Mouse (Mus musculus): ENCODE measurements around the gene Fam184b. TPM values are rescaled to one million over a fixed set of nuclear protein-coding genes. Genes with fewer than 3 reads are reported as not detected.
"Not testable (repeated sequence)": the region's sequence is repeated elsewhere in the genome, so short reads cannot be mapped to it uniquely, and the experiment has no call there.

Gene Fam184b
- polyA plus RNA-seq, 1 experiment from 2014 or later: not detected

DNA sequence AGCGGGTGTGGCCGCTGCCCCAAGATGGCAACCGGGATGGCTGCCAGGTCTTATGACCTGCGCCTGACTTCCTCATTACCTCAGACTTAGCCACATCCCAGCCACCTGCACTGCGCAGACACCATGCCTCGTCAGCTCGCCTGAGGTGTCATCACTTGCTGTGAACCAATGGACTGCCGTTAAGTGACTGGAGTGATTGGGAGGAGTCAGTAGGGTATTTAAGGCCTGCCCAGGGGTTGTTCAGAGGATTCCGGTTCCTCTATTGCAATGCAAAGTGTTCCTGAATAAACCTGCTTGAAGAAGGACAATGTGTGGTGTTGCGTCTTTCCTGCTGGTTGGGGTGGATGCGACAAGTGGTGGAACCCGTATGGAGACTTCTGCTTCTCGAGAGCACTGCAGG is 19.0 kb upstream of the Fam184b start:
- 93% methylated on average over 13 of the region's 13 CpGs for WGBS (ENCODE audit: missing documents)
- not testable (repeated sequence) for H3K36me3 ChIP-seq (ENCODE audit: inconsistent target); H3K27ac ChIP-seq; H3K79me2 ChIP-seq (ENCODE audit: inconsistent target); H3K4me3 ChIP-seq (ENCODE audit: inconsistent target)

DNA sequence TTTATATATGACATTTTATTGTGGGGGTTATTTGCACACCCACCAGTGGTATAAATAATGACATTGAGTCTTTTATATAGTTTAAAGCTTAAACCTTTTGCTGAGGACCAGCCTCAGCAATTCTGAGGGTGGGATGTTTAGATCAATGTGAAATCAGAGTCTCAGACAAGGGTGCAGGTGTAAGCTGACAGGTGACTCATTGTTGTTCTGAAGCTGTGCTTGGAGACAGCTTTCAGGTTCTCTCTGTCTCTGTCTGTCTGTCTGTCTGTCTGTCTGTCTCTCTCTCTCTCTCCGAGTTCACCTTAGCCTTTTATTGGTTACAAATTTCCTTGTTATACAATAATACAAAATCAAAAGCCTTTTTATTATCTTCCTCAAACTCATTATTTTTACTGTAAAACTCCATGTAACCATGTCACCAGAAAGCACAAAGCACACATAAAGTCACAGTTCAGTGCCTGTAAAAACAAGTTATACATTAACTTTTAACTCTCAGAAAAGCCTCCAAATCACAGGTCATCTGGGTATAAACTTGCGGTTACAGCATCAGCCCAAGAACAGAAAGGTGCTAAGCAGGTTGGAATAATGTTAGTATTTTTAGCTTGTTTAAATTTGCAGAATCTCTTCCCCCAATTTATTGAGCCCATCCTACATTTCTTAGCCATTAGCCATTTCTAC is 11.8 kb upstream of the Fam184b start:
- 100% methylated on average over 2 of the region's 2 CpGs for WGBS (ENCODE audit: missing documents)
- Histone ChIP-seq H3K36me3 (ENCODE audit: inconsistent target) (no peaks in the 10 kb centered on the region), H3K4me3 (ENCODE audit: inconsistent target) (no peak overlapping the region), H3K79me2 (ENCODE audit: inconsistent target) (no peaks in the 10 kb centered on the region), H3K27ac (no peak overlapping the region)

DNA sequence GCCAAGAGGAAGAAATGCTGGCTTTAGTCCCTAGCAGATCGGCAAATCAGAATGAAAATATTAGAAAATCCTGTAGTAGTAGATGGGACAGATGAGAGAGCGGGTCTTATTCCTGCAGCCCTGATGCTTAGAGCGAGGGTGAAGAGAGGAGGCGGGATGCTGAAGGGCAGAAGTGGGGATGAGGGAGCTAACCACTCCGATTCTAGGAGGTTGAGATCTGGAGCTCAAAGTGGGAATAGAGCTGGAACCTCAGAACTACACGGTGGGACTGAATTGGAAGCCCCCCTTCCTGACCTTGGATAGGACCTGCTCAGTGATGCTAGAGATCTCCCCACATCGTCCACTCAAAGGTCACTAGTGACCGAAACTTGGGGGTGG is 290 bp upstream of the Fam184b start:
- WGBS (ENCODE audit: missing documents): 4% methylated on average over 8 of the region's 8 CpGs
- Histone ChIP-seq H3K36me3 (ENCODE audit: inconsistent target) (no peaks in the 10 kb centered on the region), H3K79me2 (ENCODE audit: inconsistent target) (no peaks in the 10 kb centered on the region), H3K27ac (no peak overlapping the region), H3K4me3 (ENCODE audit: inconsistent target) (no peak overlapping the region)

DNA sequence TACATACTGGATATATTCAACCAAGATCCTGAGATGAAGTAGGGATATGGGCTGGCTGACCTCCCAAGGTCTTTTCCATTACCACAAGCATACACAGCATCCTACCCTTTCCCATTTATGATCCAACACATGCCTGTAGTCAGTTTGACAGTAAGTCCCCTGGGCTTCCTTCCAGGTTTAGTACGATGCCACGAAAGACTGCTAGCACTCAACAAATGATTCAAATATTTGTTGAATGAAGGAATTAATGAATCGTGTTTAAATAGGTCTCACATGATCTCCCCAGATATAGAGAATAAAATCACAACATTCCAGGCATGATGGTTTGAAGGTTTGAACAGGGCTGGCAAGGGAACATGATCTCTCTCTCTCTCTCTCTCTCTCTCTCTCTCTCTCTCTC is 1.0 kb downstream of the Fam184b start:
- H3K27ac ChIP-seq: no peak overlapping the region
- no peaks in the 10 kb centered on the region for H3K36me3 ChIP-seq (ENCODE audit: inconsistent target)
- H3K4me3 ChIP-seq (ENCODE audit: inconsistent target): no peak overlapping the region
- H3K79me2 ChIP-seq (ENCODE audit: inconsistent target): no peaks in the 10 kb centered on the region
- 81% methylated on average over 3 of the region's 3 CpGs for WGBS (ENCODE audit: missing documents)

DNA sequence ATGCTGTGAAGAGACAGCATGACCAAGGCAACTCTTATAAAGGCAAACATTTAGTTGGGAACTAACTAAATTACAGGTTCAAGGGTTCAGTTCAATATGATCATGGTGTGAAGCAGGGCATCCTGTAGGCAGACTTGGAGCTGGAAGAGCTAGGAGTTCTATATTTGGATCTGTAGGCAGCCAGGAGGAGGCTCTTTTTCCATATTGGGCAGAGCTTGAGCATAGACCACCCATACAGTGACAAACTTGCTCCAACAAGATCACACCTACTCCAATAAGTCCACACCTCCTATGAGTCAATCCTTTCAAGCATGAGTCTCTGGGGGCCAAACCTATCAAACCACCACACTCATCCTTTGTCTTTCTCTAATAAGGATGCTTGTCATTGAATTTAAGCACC is 9.9 kb downstream of the Fam184b start:
- H3K4me3 ChIP-seq (ENCODE audit: inconsistent target): no peak overlapping the region
- no peak overlapping the region for H3K27ac ChIP-seq
- H3K36me3 ChIP-seq (ENCODE audit: inconsistent target): no peaks in the 10 kb centered on the region
- no peaks in the 10 kb centered on the region for H3K79me2 ChIP-seq (ENCODE audit: inconsistent target)

DNA sequence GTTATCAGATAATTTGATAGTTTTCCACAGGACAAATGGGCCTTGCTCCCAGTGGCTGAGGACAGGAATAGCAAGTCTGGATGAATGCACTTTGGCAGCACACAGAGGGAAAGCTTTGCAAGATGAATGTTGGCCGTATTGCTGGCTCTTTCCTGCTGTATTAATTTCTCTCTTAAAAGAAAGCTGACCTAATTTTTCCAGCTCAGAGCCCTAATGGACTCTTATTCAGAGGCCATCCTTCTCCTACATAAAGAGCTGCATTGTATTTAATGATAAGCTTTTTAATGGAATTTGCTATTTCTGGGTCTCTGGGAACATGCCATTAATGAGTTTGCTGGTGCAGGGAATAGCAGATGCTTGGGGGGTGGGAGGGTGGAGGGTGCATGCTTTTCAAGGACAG is 11.6 kb downstream of the Fam184b start:
- Histone ChIP-seq H3K79me2 (ENCODE audit: inconsistent target) (no peaks in the 10 kb centered on the region), H3K27ac (no peak overlapping the region), H3K4me3 (ENCODE audit: inconsistent target) (no peak overlapping the region), H3K36me3 (ENCODE audit: inconsistent target) (no peaks in the 10 kb centered on the region)
- 94% methylated on average over 1 of the region's 1 CpGs for whole genome bisulfite sequencing (ENCODE audit: missing documents)

DNA sequence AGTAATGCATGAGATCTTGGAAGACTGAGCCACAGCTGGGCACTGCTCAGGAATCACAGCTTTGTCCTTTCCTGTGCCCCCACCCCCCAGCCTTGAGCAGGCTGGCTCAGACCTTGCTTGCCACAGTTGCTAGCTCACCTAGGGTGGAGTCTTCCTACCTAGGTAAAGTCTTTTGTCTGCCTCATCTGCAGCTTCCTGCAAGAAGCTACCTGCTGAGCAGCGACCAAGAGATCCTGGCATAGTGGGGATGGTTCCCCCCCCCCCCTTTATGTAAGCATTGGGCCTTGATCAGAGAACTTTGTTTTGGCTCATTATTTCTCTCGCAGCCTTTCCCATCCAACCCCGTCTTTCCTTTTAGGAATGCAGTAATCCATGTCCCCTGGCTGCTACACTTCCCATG is 17.9 kb downstream of the Fam184b start:
- Histone ChIP-seq H3K79me2 (ENCODE audit: inconsistent target) (no peaks in the 10 kb centered on the region), H3K27ac (no peak overlapping the region), H3K4me3 (ENCODE audit: inconsistent target) (no peak overlapping the region), H3K36me3 (ENCODE audit: inconsistent target) (no peaks in the 10 kb centered on the region)
- WGBS (ENCODE audit: missing documents): 78% methylated on average over 3 of the region's 3 CpGs

DNA sequence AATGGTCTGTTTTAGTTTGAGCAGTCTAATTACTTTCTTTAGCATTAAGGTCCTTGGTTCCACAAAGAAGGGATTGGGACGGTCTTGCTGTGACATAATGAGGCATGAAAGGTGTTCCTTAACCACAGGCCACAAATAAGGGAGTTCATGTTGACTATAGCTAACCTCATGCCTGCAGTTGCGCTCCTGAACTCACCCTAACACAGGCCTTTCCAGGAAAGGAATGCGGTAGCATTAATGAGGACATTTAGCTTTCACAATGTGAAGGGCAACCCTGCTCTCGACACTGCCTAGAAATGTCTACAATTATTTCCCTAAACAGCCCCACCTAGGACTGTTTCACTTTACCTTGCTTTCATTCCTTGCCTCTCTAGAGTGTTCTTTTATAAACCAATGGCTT is 40.4 kb downstream of the Fam184b start:
- H3K4me3 ChIP-seq (ENCODE audit: inconsistent target): no peak overlapping the region
- 88% methylated on average over 4 of the region's 4 CpGs for WGBS (ENCODE audit: missing documents)
- H3K27ac ChIP-seq: no peak overlapping the region
- H3K79me2 ChIP-seq (ENCODE audit: inconsistent target): no peaks in the 10 kb centered on the region
- no peaks in the 10 kb centered on the region for H3K36me3 ChIP-seq (ENCODE audit: inconsistent target)

DNA sequence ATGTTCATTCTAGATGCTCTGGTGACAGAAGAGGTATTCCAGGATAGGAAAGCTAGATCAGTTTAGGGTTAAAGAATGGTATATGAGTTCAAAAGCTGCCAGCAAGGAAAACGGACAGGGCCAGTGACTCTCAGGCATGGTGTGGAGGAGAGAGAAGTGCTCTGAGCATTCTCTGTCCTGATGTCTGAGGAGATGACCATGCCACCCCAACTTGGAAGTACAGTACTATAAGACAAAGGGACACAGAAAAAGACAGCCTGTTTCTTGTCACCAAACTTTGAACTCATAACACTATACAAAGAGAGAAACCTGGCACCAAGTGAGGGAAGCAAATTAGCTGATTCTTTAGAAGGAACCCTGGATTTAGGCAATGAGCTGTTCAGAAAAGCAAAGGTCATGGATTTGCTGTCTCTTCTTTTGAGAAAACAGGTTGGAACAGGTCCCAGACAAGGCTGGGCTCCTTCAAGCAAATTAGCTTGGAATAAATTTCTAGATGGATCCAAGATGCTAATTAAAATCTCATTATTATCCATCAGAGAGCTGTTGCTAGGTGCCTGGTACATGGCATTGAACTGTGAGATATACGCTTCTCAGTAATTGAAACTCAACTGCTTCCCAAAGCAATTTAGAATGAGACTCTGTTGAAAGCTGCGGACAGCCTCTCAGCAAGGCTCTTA is 43.9 kb downstream of the Fam184b start:
- H3K4me3 ChIP-seq (ENCODE audit: inconsistent target): no peak overlapping the region
- H3K27ac ChIP-seq: no peak overlapping the region
- H3K36me3 ChIP-seq (ENCODE audit: inconsistent target): no peaks in the 10 kb centered on the region
- 88% methylated on average over 3 of the region's 3 CpGs for WGBS (ENCODE audit: missing documents)
- H3K79me2 ChIP-seq (ENCODE audit: inconsistent target): no peaks in the 10 kb centered on the region

DNA sequence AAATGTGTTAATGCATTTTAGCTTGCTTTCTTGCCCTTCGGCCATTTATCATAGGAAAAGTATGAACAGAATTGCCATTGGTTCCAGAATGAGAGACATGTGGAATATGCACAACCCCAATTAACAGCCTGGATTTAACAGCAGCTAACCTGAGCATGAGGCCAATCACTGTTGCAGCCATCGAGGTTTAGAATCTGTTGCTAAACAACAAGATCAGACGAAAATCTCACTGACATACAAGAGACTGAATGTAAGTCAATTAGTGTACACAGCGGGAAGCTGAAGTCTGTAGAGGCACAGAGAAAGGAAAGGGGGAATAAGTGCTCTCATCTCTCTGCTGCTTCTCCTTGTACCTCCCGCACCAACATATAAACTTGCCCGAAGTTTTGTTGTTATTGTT is 46.1 kb downstream of the Fam184b start:
- Histone ChIP-seq H3K36me3 (ENCODE audit: inconsistent target) (no peaks in the 10 kb centered on the region), H3K79me2 (ENCODE audit: inconsistent target) (no peaks in the 10 kb centered on the region), H3K27ac (no peak overlapping the region), H3K4me3 (ENCODE audit: inconsistent target) (no peak overlapping the region)
- 95% methylated on average over 6 of the region's 6 CpGs for WGBS (ENCODE audit: missing documents)

DNA sequence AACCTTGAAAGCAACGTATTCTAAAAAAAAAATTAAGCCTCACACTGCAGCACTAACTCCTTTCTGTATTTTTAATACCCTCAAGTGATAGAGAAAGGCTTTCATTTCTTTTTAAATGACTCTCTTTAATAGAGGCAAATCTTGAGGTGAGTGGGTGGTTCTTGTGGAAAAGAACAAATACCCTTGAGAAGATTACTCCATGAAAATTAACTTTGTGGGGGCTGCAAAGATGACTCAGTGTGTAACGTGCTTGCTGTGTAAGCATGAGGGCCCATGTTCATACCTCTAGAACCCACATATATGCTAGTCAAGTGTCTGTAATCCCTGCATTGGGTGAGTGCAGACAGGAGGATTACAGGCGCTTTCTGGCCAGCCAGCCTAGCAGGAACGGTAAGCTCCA is 49.3 kb downstream of the Fam184b start:
- 98% methylated on average over 4 of the region's 4 CpGs for WGBS (ENCODE audit: missing documents)
- H3K36me3 ChIP-seq (ENCODE audit: inconsistent target): no peaks in the 10 kb centered on the region
- H3K4me3 ChIP-seq (ENCODE audit: inconsistent target): no peak overlapping the region
- H3K27ac ChIP-seq: no peak overlapping the region
- no peaks in the 10 kb centered on the region for H3K79me2 ChIP-seq (ENCODE audit: inconsistent target)

DNA sequence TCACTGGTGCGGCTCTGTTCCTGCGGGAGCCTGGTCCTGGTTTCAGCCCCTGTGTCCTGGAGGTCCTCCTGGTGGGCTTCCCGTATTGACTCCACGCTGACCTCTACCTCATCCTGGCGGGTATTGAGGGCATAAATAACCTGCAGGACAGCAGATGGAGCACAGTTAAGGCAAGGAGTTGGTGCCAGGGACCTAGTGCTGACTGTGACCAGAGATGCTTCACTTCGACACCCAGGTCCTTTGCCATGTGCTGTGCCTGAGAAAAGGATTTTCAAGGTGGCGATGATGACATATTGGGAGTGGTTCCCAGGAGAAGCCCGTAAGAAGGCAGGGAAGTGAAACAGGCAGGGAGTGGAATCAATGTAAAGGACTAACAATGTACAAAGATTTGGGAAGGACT is 54.8 kb downstream of the Fam184b start:
- 91% methylated on average over 8 of the region's 8 CpGs for WGBS (ENCODE audit: missing documents)
- no peak overlapping the region for H3K27ac ChIP-seq
- no peaks in the 10 kb centered on the region for H3K36me3 ChIP-seq (ENCODE audit: inconsistent target)
- H3K79me2 ChIP-seq (ENCODE audit: inconsistent target): no peaks in the 10 kb centered on the region
- no peak overlapping the region for H3K4me3 ChIP-seq (ENCODE audit: inconsistent target)

DNA sequence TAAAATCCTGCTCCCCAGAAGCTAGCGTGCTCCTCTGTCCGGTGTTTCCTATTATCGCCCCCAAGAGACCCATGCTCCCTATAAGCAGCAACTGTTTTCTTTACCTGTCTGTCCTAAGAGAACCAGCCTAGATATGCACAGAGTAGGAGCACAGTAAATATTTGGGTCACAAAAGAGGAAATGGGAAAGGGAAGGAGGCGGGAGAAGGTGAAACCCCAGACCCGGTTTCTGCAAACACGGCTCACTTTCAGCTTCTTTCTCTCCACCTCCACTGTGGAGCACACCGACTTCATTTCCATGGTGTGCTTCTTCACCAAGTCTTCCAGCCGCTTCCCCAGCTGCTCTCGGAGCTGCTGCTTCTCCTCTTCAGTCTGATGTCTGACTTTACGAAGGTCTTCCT is 59.1 kb downstream of the Fam184b start:
- Histone ChIP-seq H3K4me3 (ENCODE audit: inconsistent target) (no peak overlapping the region), H3K27ac (no peak overlapping the region), H3K79me2 (ENCODE audit: inconsistent target) (no peaks in the 10 kb centered on the region), H3K36me3 (ENCODE audit: inconsistent target) (no peaks in the 10 kb centered on the region)
- 25% methylated on average over 10 of the region's 10 CpGs for WGBS (ENCODE audit: missing documents)

DNA sequence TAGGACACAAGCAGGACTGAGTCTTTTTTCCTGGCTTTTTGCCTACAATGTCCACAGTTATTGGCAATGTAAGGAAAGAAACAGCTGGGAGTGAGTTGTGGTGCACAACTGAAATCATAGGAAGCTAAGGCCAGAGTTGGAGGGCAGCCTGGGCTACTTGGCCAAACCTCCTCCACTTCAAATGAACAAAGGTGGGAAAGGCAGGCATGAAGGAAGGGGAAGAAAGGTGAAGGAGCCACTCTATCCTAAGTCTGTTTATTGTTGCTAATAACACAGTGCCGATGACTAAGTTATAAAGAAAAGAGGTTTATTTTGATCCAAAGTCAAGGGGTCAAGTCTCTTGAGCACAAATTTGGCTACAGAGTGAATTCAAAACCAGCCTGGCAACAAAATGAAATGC is 62.0 kb downstream of the Fam184b start:
- Histone ChIP-seq H3K27ac (no peak overlapping the region), H3K79me2 (ENCODE audit: inconsistent target) (no peaks in the 10 kb centered on the region), H3K4me3 (ENCODE audit: inconsistent target) (no peak overlapping the region), H3K36me3 (ENCODE audit: inconsistent target) (no peaks in the 10 kb centered on the region)
- 100% methylated on average over 1 of the region's 1 CpGs for WGBS (ENCODE audit: missing documents)

DNA sequence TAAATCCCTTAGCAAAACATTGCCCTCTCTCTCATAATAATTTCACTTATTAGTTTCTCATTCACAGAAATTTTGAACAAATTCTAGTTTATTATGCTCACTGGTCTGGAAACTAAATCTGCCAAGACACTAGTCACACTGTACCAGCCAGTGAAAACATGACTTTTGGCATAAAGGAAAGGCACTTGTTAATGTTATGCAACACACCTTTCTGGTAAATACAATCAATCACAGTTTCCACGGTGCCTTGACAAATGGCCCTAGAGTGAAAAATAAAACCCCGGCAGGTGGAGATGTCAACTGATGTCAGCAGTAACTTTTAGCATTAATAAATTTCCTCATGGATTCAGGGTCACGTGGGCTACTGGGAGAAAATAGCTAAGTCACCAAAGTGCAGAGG is 62.7 kb downstream of the Fam184b start:
- Histone ChIP-seq H3K36me3 (ENCODE audit: inconsistent target) (no peaks in the 10 kb centered on the region), H3K27ac (no peak overlapping the region), H3K79me2 (ENCODE audit: inconsistent target) (no peaks in the 10 kb centered on the region), H3K4me3 (ENCODE audit: inconsistent target) (no peak overlapping the region)
- 59% methylated on average over 3 of the region's 3 CpGs for WGBS (ENCODE audit: missing documents)

DNA sequence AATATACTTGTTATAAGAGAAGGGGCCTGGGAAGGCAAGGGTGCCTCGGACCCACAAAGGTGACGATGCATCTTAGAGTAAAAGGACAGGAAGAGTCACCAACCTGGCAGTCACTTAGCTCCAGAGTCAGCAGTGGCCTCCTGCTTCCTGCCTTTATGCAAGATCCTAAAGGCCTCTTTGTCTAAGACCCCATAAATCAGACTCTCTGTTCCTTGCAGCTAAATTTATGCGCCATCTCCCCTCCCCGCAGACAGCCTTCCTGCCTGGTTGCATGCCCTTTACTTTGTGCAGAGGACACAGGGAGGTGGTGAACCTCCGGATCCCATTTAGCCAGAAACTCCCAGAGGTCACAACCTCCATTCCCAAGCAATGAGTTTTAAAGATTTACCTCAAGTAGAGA is 66.6 kb downstream of the Fam184b start:
- Histone ChIP-seq H3K36me3 (ENCODE audit: inconsistent target) (no peaks in the 10 kb centered on the region), H3K79me2 (ENCODE audit: inconsistent target) (no peaks in the 10 kb centered on the region), H3K27ac (no peak overlapping the region), H3K4me3 (ENCODE audit: inconsistent target) (no peak overlapping the region)
- WGBS (ENCODE audit: missing documents): 14% methylated on average over 5 of the region's 5 CpGs
